Mouse (Mus musculus) bone marrow, adult 2 months (tissue): ENCODE data around the gene Fkbp8.

Experiments used
- CTCF ChIP-seq: fragments of 200-500 bp; IDR thresholded peaks from 2 replicates; pipeline ENCODE4 v1.5.1; 2011; ENCODE audit warnings: low read length, control low read depth; ENCODE audit not compliant: control insufficient read depth, insufficient read depth
- POLR2A ChIP-seq: fragments of 200-500 bp; IDR thresholded peaks from 2 replicates; pipeline ENCODE4 v1.6.1; 2011; ENCODE audit warnings: low read depth, mild to moderate bottlenecking, control low read depth, low read length, borderline replicate concordance; ENCODE audit not compliant: control insufficient read depth

DNA sequence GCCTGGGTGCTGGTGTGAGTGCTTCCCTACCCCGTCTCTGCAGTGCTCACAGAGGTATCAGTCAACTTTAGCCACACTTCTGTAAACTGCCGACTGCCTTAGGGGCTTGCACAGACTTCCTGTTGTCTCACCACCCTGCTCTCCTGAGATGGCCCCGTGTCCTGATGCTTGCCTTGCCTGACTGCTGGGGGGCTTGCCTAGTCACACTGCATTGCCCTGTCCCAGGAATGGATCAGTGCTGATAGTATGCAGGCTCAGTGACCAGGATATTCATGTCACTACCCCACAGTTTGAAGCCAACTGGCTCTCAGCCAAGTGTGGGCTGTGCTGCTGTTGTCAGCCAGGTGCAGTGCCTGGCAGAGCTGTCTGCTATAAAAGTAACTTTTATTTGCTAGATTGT lies 38.0 kb downstream of the Fkbp8 start:
- TF ChIP-seq CTCF (no peak), POLR2A (no peak)
